Mouse (Mus musculus) layer of hippocampus, adult 9-10 months (tissue): ENCODE results near the gene B230307C23Rik.
"Not testable (repeated sequence)": the region's sequence is repeated elsewhere in the genome, so short reads cannot be mapped to it uniquely, and the experiment has no call there.

ENCODE experiments used
- DNase-seq: peaks from one replicate; pipeline ENCODE4 v3.0.0; 2022; ENCODE audit warnings: low spot score

Gene B230307C23Rik

GRCm38 (mm10) chr16:97996616-97997382 is at the start of gene B230307C23Rik:
TSS of gene B230307C23Rik (plus strand) at chr16:97997315.
- DNase-seq, result peak; percentile 77

GRCm38 (mm10) chr16:97948836-97949235 is 48.3 kb upstream of the B230307C23Rik start:
- no peak for DNase-seq

- no peak for DNase-seq
These were observed 47.1 kb upstream of the B230307C23Rik start for GRCm38 (mm10) chr16:97950061-97950460.

GRCm38 (mm10) chr16:97952371-97952770 is 44.7 kb upstream of the B230307C23Rik start:
- DNase-seq, result no peak

- no peak for DNase-seq
These were observed 44.3 kb upstream of the B230307C23Rik start for GRCm38 (mm10) chr16:97952801-97953200.

GRCm38 (mm10) chr16:97953300-97953699 is 43.8 kb upstream of the B230307C23Rik start:
- no peak for DNase-seq

- DNase-seq, result no peak
These were observed 41.1 kb upstream of the B230307C23Rik start for GRCm38 (mm10) chr16:97956011-97956410.

GRCm38 (mm10) chr16:97957626-97958025 is 39.5 kb upstream of the B230307C23Rik start:
- DNase-seq, result no peak

GRCm38 (mm10) chr16:97958401-97958973 is 38.6 kb upstream of the B230307C23Rik start:
- no peak for DNase-seq

- no peak for DNase-seq
These were observed 36.8 kb upstream of the B230307C23Rik start for GRCm38 (mm10) chr16:97960348-97960747.

- DNase-seq, result no peak
These were observed 35.5 kb upstream of the B230307C23Rik start for GRCm38 (mm10) chr16:97961381-97962150.

GRCm38 (mm10) chr16:97962151-97962948 is 34.8 kb upstream of the B230307C23Rik start, which contains the start of the genes C2cd2 and Zbtb21:
TSS of gene C2cd2 (minus strand) at chr16:97962598.
TSS of gene Zbtb21 (minus strand) at chr16:97962622.
- peak; percentile 93 for DNase-seq

GRCm38 (mm10) chr16:97963956-97964540 is 33.1 kb upstream of the B230307C23Rik start:
- no peak for DNase-seq

- DNase-seq, result no peak
These were observed 19.8 kb upstream of the B230307C23Rik start for GRCm38 (mm10) chr16:97977277-97977676.

GRCm38 (mm10) chr16:97977722-97978121 is 19.4 kb upstream of the B230307C23Rik start:
- DNase-seq, result no peak

- no peak for DNase-seq
These were observed 15.8 kb upstream of the B230307C23Rik start for GRCm38 (mm10) chr16:97981362-97981761.

- no peak for DNase-seq
These were observed 12.5 kb upstream of the B230307C23Rik start for GRCm38 (mm10) chr16:97984589-97984988.

- DNase-seq, result no peak
These were observed 5.6 kb upstream of the B230307C23Rik start for GRCm38 (mm10) chr16:97991517-97991916.

- DNase-seq, result not testable (repeated sequence)
These were observed 4.6 kb upstream of the B230307C23Rik start for GRCm38 (mm10) chr16:97992477-97992876.

GRCm38 (mm10) chr16:97995849-97996615 is 1.1 kb upstream of the B230307C23Rik start:
- peak; percentile 15 for DNase-seq

GRCm38 (mm10) chr16:97997383-97997731 is 242 bp downstream of the B230307C23Rik start:
- not testable (repeated sequence) for DNase-seq
